20 mouse cellular contexts compared by ENCODE assay signal in genomic region chr13:114202806-114203570, GRCm38 (mm10).
"Had no signal": no experiment of that assay in that cellular context is flagged by ENCODE, and none has a peak within 500 bp of the region (broad histone marks: within the 10 kb centered on the region; RNA-seq: fewer than 3 reads in every experiment).

No protein-coding gene starts in this region.

- DNase-seq: kidney, adult 9 months; kidney, postnatal 25 days; layer of hippocampus, adult 9-11 months; liver; lung, adult 18-20 months; lung, postnatal 10 days; lung, postnatal 36 days; thymus, postnatal 36 days had no signal

- H3K9ac ChIP-seq: limb, embryonic 13.5 days; liver, embryonic 12.5 days; liver, embryonic 15.5 days; lung, embryonic 15.5 days; midbrain, embryonic 13.5 days; neural tube, embryonic 13.5 days had no signal

- H3K4me1 ChIP-seq: liver, embryonic 12.5 days; liver, embryonic 15.5 days; lung, embryonic 15.5 days; megakaryocyte, embryonic 14.5 days; midbrain, embryonic 10.5 days; neural tube, embryonic 13.5 days had no signal

- H3K36me3 ChIP-seq: limb, embryonic 10.5 days; limb, embryonic 13.5 days; liver, embryonic 12.5 days; liver, embryonic 15.5 days; lung, embryonic 15.5 days; midbrain, embryonic 10.5 days; midbrain, embryonic 13.5 days; neural tube, embryonic 13.5 days had no signal

- H3K27ac ChIP-seq: kidney, postnatal 0 days; layer of hippocampus, adult 2 months; limb, embryonic 10.5 days; limb, embryonic 13.5 days; liver, embryonic 12.5 days; liver, embryonic 15.5 days; lung, embryonic 15.5 days; midbrain, embryonic 10.5 days; midbrain, embryonic 13.5 days; neural tube, embryonic 13.5 days had no signal

- H3K4me3 ChIP-seq: layer of hippocampus, adult 2 months; limb, embryonic 10.5 days; limb, embryonic 13.5 days; liver, embryonic 12.5 days; liver, embryonic 15.5 days; lung, embryonic 15.5 days; megakaryocyte, embryonic 14.5 days; midbrain, embryonic 10.5 days; midbrain, embryonic 13.5 days; myocyte; neural tube, embryonic 13.5 days had no signal

- H3K9me3 ChIP-seq: limb, embryonic 10.5 days; limb, embryonic 13.5 days; liver, embryonic 12.5 days; liver, embryonic 15.5 days; lung, embryonic 15.5 days; midbrain, embryonic 10.5 days; midbrain, embryonic 13.5 days; neural tube, embryonic 13.5 days had no signal

- H3K27me3 ChIP-seq: limb, embryonic 13.5 days; liver, embryonic 12.5 days; liver, embryonic 15.5 days; lung, embryonic 15.5 days; megakaryocyte, embryonic 14.5 days; midbrain, embryonic 13.5 days; neural tube, embryonic 13.5 days had no signal
